Mouse (Mus musculus) urinary bladder, postnatal 36 days (tissue): ENCODE measurements around the gene Hist1h3g.

Experiments
- DNase-seq, 2 experiments: peaks; one replicate each; pipeline ENCODE4 v3.0.0; 2022; ENCODE audit warnings: low spot score in 2 of 2, mixed read lengths in 1 of 2

The Hist1h3g gene

GRCm38 (mm10) chr13:23535137-23536075 is at the start of gene Hist1h3g:
Hist1h3g (plus strand) TSS chr13:23535422.
- DNase-seq, result peak; percentile 77 to 81

- DNase-seq, result peak; percentile 37 to 46
Observed at GRCm38 (mm10) chr13:23488400-23489322, 46.6 kb upstream of the Hist1h3g start, which contains the start of gene Btn2a2. Btn2a2 (minus strand) TSS chr13:23488857.

DNA sequence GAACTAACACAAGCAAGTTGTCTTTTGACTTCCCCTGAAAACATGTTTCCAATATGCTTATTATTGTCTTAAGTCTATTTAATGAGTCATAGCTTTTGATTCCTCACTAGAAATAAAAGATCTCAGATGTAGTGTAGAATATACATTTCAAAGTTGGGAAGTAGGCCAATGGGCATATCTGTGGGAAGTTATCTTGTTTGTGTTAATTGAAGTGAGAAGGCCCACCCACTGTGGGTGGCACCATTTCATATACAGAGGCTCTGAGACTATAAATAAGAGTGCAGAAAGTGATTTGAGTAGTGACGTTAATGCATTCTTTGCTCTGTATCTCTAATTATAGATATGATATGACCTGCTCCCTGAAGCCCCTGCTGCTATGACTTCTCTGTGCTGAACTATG is 44.4 kb upstream of the Hist1h3g start:
- DNase-seq, result no peak

DNA sequence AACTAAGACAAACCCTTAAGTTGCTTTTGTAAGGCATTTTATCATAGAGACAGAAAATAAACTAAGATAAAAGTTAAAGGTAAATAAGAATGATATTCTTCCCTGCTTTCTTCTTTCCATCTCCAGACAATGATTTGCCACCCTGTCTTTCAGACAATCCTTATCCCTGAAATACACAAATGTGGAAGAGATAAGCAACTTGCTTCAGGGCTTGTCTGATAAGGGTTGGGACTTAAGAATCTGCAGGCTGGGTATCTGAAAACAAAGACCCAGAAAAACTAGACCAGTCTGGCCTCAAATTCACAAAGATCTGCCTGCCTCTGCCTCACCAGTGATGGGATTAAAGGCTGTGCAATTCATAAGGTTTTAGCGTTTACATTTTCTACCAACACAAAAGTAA is 44.0 kb upstream of the Hist1h3g start:
- DNase-seq, result no peak

DNA sequence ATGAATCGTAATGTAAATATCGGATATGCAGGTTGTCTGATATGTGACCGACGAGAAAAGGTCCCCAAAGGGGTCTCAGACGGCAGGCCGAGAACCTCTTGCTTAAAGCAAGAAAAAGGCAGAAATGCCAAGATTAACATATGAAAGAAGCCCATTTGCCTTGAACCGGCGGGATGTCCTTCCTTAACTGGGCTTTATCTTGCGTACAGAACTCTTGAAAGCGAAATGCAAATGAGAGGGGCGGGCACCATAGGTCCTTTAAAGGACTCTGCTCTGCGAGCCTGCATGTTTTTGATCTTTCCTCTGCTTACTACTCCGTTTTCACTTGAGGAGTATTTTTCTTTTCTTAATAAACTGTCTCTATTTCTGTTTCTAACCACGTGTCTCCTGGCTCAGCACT is 43.2 kb upstream of the Hist1h3g start:
- DNase-seq, result no peak

- no peak for DNase-seq
Observed at GRCm38 (mm10) chr13:23495526-23495925, 39.7 kb upstream of the Hist1h3g start.

GRCm38 (mm10) chr13:23497656-23498321 is 37.4 kb upstream of the Hist1h3g start:
- DNase-seq, result no peak

DNA sequence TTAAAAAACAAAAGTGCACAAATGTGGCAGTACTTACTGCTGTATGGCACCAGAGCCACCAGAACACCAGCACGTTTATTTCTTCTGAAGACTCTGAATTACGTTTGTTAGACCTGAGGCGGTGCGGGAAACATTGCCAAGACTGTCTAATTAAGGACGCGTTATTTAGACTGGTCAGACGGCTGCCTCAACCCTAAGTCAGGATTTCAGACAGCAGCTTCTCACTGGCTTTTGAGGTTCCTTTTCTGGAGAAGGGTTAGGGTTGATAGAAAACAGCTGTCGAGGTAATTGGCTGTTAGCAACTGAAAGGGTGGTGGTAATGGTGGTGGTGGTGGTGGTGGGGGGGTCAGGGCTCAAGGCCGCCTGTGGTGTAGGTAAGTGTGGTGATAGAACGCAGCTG is 36.6 kb upstream of the Hist1h3g start:
- DNase-seq, result no peak

DNA sequence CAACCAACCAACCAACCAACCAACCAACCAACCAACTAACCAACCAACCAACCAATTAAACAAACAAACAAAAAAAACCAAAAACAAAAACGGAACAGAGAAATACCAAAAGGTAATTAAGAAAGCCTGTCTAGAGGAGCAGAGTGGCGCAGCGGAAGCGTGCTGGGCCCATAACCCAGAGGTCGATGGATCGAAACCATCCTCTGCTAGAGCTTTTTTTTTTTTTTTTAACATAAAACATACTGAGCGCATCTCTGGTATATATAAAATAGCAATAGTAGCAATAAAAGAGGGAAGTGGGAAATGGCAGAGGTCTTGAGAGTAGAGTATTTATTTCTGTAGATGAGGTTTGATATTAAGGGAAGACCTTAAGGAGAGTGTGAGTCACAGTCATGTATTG is 35.3 kb upstream of the Hist1h3g start:
- no peak for DNase-seq

- DNase-seq, result no peak
Observed at GRCm38 (mm10) chr13:23500424-23501200, 34.6 kb upstream of the Hist1h3g start.

- no peak for DNase-seq
Observed at GRCm38 (mm10) chr13:23501511-23501910, 33.7 kb upstream of the Hist1h3g start.

GRCm38 (mm10) chr13:23502031-23502567 is 33.1 kb upstream of the Hist1h3g start:
- DNase-seq, result no peak

- no peak for DNase-seq
Observed at GRCm38 (mm10) chr13:23502916-23503315, 32.3 kb upstream of the Hist1h3g start.

DNA sequence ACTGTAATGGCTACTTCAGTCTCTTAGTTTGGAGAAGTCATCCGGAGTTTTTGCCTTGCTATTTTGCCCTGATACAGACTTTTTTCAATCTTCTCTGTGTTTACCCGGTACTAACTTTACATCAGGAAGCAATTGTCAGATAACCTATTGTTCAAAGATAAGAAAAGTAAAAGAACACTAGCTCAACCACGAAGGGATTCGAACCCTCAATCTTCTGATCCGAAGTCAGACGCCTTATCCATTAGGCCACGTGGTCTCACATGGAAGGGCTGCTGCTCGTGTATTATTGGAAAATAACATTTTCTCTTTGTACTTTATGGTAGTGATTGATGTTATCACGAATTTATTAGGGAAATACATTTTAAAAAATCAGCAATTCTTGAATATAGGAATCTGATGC is 31.4 kb upstream of the Hist1h3g start:
- peak; percentile 15 to 17 for DNase-seq

GRCm38 (mm10) chr13:23505662-23506345 is 29.4 kb upstream of the Hist1h3g start:
- no peak for DNase-seq

- DNase-seq, result no peak
Observed at GRCm38 (mm10) chr13:23506351-23506750, 28.9 kb upstream of the Hist1h3g start.

DNA sequence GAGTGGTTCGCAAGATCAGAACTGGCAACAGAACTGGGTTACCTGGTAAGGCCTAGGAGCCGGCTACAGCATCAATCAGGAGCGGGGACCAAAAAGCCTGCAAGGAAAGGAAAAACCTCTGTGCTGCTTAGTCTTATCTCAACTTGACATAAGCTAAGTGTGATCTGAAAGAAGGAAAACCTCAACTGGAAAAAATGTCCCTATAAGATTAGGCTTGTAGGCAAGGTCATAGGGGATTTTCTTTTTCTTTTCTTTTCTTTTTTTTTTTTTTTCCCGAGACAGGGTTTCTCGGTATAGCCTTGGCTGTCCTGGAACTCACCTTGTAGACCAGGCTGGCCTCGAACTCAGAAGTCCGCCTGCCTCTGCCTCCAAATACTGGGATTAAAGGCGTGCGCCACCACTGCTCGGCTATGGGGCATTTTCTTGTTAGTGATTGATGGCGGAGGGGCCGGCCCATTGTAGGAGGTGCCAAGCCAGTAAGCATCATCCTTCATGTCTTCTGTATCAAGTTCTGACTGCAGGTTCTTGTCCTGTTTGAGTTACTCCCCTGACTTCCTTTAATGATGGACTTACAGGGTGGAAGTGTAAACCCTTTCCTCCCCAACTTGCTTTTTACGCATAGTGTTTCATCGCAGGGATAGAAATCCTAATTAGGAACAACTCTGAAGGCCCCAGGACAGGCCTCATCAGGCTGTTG is 28.3 kb upstream of the Hist1h3g start:
- no peak for DNase-seq

- no peak for DNase-seq
Observed at GRCm38 (mm10) chr13:23510127-23510526, 25.1 kb upstream of the Hist1h3g start.

DNA sequence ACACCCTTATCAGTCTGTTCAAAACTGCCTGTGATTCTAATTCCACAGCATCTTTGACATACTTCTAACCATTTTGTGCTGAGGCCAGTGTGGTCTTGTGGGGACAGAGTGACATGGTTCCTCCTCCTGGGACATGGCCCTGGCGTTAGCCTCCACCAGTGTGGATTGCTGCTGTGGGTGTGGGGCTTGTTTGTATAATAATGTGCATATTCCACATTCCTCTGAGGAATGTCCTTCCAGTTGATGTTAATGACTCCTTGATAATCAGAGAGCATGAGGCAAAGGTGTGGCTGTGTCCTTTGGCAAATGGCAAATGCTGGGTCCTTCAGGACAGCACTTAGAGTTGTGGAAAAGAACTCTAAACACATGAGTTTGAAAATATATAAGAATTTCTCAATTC is 21.7 kb upstream of the Hist1h3g start:
- no peak for DNase-seq
